Mouse (Mus musculus) kidney, embryonic 15.5 days (tissue): ENCODE measurements around the gene Fat4. TPM values are rescaled to one million over a fixed set of nuclear protein-coding genes. Genes with fewer than 3 reads are reported as not detected.

Experiments used
- ATAC-seq: fragments of 200-750 bp; cut with Nextera tagmentation; replicated peaks from 2 replicates; pipeline ENCODE4 v1.8.0; 2017; ENCODE audit warnings: moderate TSS enrichment; ENCODE audit not compliant: low FRiP score
- H3K27ac ChIP-seq: fragments of 300-500 bp; sonication (generic); 2 replicates; pipeline ENCODE4 v1.5.1; 2015; ENCODE audit warnings: mild to moderate bottlenecking, inconsistent platforms
- H3K27me3 ChIP-seq: fragments of 300-500 bp; sonication (generic); 2 replicates; pipeline ENCODE4 v1.6.1; 2015; ENCODE audit warnings: inconsistent platforms
- H3K36me3 ChIP-seq: fragments of 300-500 bp; sonication (generic); 2 replicates; pipeline ENCODE4 v1.6.1; 2015; ENCODE audit warnings: inconsistent platforms
- H3K4me1 ChIP-seq: fragments of 300-500 bp; sonication (generic); 2 replicates; pipeline ENCODE4 v1.6.1; 2015; ENCODE audit warnings: inconsistent platforms
- H3K4me2 ChIP-seq: fragments of 300-500 bp; sonication (generic); 2 replicates; pipeline ENCODE4 v1.6.1; 2015; ENCODE audit warnings: moderate library complexity, mild to moderate bottlenecking, inconsistent platforms
- H3K4me3 ChIP-seq: fragments of 300-500 bp; sonication (generic); replicated peaks from 2 replicates; pipeline ENCODE4 v1.5.1; 2015; ENCODE audit warnings: mild to moderate bottlenecking, inconsistent platforms
- H3K9ac ChIP-seq: fragments of 300-500 bp; sonication (generic); 2 replicates; pipeline ENCODE4 v1.6.1; 2015; ENCODE audit warnings: mild to moderate bottlenecking, inconsistent platforms
- H3K9me3 ChIP-seq: fragments of 300-500 bp; sonication (generic); replicated peaks from 2 replicates; pipeline ENCODE4 v1.6.1; 2016; ENCODE audit warnings: inconsistent platforms
- WGBS: fragments of 180-500 bp; shearing (Covaris S2); methylation state at CpG from one replicate; pipeline ENCODE4 v1.1.7; 2015; ENCODE audit warnings: mixed read lengths; 5-methylcytosine and 5-hydroxymethylcytosine counted together
- polyA plus RNA-seq: library from polyadenylated mRNA; unstranded; fragments of >200 nt; fragmentation: Nextera tagmentation; extraction: Ambion mirVana; gene quantifications from 2 replicates; pipeline ENCODE4 v1.2.1, GENCODE M21; 2015

Gene Fat4
- polyA plus RNA-seq = 6.9 and 8.2 TPM in 2 replicates

GRCm38 (mm10) chr3:38886890-38887355, at the start of gene Fat4:
Gene Fat4 (plus strand): TSS chr3:38886940.
- Histone ChIP-seq H3K9me3 (no peaks in the 10 kb centered on the region), H3K4me2 (peak within 1 kb of the TSS; percentile 96), H3K27me3 (no peaks in the 10 kb centered on the region), H3K36me3 (peaks cover 34% of the 10 kb centered on the region), H3K9ac (peak within 1 kb of the TSS; percentile 64), H3K4me3 (peak within 1 kb of the TSS; percentile 68), H3K4me1 (peaks cover 52% of the 10 kb centered on the region), H3K27ac (peak within 1 kb of the TSS; percentile 95)
- under 1% methylated on average over 29 of the region's 29 CpGs for WGBS
- no peak for ATAC-seq

- no peak for ATAC-seq
- no peaks in the 10 kb centered on the region for H3K36me3 ChIP-seq
- H3K9ac ChIP-seq = no peak overlapping the region
- WGBS = 84% methylated on average over 2 of the region's 2 CpGs
- no peaks in the 10 kb centered on the region for H3K4me1 ChIP-seq
- H3K27me3 ChIP-seq = no peaks in the 10 kb centered on the region
- 0 out of 2 replicates have a peak, but pooled peaks cover 4% of the 10 kb centered on the region for H3K9me3 ChIP-seq
- no peak overlapping the region for H3K4me2 ChIP-seq
- H3K27ac ChIP-seq = no peak overlapping the region
- H3K4me3 ChIP-seq = no peak overlapping the region
Measured at GRCm38 (mm10) chr3:38839438-38839837, 47.3 kb upstream of the Fat4 start.

GRCm38 (mm10) chr3:38843000-38843538, 43.7 kb upstream of the Fat4 start:
- Histone ChIP-seq H3K4me2 (no peak overlapping the region), H3K27ac (no peak overlapping the region), H3K9ac (no peak overlapping the region), H3K4me3 (no peak overlapping the region), H3K9me3 (0 out of 2 replicates have a peak, but pooled peaks cover 4% of the 10 kb centered on the region), H3K4me1 (no peaks in the 10 kb centered on the region), H3K36me3 (no peaks in the 10 kb centered on the region), H3K27me3 (no peaks in the 10 kb centered on the region)
- 72% methylated on average over 7 of the region's 7 CpGs for WGBS
- no peak for ATAC-seq

DNA sequence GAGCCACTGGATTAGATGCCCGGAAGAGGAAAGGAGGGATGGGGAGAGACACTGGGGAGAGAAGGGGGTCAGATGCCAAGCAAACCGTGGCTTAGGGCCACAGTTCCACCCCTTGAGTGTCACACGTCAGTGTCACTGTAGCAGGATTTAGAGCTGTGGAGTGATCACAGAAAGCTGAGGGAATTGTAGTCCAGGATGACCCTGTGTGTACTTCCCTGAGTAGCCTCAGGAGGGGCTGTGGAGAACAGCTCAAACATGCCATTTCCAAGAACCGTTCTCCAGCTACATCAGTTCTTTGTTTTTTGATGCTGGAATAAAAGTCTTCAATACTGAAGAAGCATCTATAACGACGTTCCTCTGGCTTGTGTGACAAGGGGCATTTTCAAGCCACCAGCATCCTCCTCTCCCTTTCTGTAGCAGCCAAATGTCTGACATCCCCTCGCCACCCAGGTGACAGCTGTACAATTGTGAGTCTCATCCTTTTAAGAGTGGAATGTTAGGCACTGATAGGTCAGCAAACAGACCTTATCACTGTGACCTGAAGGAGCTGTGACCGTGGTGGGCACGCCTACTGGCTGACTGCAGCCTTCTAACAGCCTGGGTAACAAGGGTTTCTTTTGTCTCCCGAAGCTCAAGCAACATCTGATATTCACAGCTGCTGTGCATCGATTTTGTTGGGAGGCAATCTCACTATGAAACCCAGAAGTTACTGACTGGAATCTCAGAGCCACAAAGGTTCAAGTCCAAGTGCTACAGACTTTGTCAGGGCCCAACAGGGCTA, 39.9 kb upstream of the Fat4 start:
- Histone ChIP-seq H3K9ac (no peak overlapping the region), H3K27ac (no peak overlapping the region), H3K4me2 (no peak overlapping the region), H3K36me3 (no peaks in the 10 kb centered on the region), H3K9me3 (0 out of 2 replicates have a peak, but pooled peaks cover 4% of the 10 kb centered on the region), H3K4me1 (0 out of 2 replicates have a peak, but pooled peaks cover 3% of the 10 kb centered on the region), H3K27me3 (no peaks in the 10 kb centered on the region), H3K4me3 (no peak overlapping the region)
- 43% methylated on average over 11 of the region's 11 CpGs for WGBS
- ATAC-seq = no peak

DNA sequence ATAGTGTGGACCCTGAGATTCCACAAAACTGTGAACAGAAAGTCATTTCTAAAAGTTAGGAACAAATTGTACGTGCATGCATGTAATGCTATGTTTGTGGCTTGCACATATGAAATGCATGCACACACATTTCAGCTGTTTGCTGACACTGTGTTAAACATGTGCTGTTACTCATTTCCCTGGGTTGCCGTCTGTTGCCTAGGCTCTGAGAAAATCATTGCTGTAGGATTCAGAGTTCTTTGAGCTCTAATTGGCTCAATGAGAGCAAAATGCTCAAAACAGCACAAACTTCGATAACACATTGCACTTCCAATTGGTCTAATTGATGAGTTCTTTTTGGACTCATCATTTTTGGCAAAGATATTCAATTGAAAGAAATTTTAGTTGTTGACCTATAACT, 37.7 kb upstream of the Fat4 start:
- Histone ChIP-seq H3K27me3 (no peaks in the 10 kb centered on the region), H3K4me2 (no peak overlapping the region), H3K36me3 (no peaks in the 10 kb centered on the region), H3K9me3 (no peaks in the 10 kb centered on the region), H3K9ac (no peak overlapping the region), H3K4me1 (0 out of 2 replicates have a peak, but pooled peaks cover 3% of the 10 kb centered on the region), H3K4me3 (no peak overlapping the region), H3K27ac (no peak overlapping the region)
- ATAC-seq = no peak
- WGBS = 79% methylated on average over 3 of the region's 3 CpGs

GRCm38 (mm10) chr3:38849536-38849935, 37.2 kb upstream of the Fat4 start:
- no peak for ATAC-seq
- H3K4me1 ChIP-seq = 0 out of 2 replicates have a peak, but pooled peaks cover 3% of the 10 kb centered on the region
- H3K9ac ChIP-seq = no peak overlapping the region
- no peaks in the 10 kb centered on the region for H3K9me3 ChIP-seq
- WGBS = 36% methylated on average over 6 of the region's 6 CpGs
- H3K4me2 ChIP-seq = no peak overlapping the region
- no peak overlapping the region for H3K27ac ChIP-seq
- H3K27me3 ChIP-seq = no peaks in the 10 kb centered on the region
- no peak overlapping the region for H3K4me3 ChIP-seq
- H3K36me3 ChIP-seq = no peaks in the 10 kb centered on the region

- WGBS = 33% methylated on average over 3 of the region's 3 CpGs
- Histone ChIP-seq H3K27me3 (no peaks in the 10 kb centered on the region), H3K4me3 (no peak overlapping the region), H3K9ac (no peak overlapping the region), H3K9me3 (no peaks in the 10 kb centered on the region), H3K27ac (no peak overlapping the region), H3K4me1 (0 out of 2 replicates have a peak, but pooled peaks cover 1% of the 10 kb centered on the region), H3K36me3 (no peaks in the 10 kb centered on the region), H3K4me2 (no peak overlapping the region)
- no peak for ATAC-seq
Measured at GRCm38 (mm10) chr3:38853650-38854049, 33.1 kb upstream of the Fat4 start.

- Histone ChIP-seq H3K9me3 (no peaks in the 10 kb centered on the region), H3K27ac (0 out of 2 replicates have a peak overlapping the region, but pooled peaks have one; percentile 37)
- WGBS = 41% methylated on average over 5 of the region's 5 CpGs
Measured at GRCm38 (mm10) chr3:38860683-38861082, 26.1 kb upstream of the Fat4 start.

DNA sequence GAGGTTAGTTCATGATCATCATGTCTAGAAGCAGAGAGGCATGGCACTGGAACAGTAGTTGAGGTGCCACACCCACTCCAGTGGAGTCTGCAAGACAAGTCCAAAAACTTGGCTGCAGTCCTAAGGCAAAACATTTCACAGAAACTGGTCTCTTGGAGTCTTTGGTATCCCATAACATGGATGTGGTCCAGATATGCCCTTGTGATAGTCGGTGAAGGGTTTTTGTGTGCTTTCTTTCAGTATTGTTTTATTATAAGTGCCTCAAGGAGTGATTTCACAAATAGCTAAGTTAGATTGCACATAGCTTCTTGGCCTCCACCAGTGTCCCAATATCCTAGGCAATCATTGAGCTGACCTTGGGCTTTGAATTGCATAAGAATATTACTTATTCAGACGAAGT, 15.4 kb upstream of the Fat4 start:
- Histone ChIP-seq H3K9ac (no peak overlapping the region), H3K4me2 (no peak overlapping the region), H3K4me3 (no peak overlapping the region), H3K36me3 (no peaks in the 10 kb centered on the region), H3K4me1 (no peaks in the 10 kb centered on the region), H3K27me3 (no peaks in the 10 kb centered on the region), H3K9me3 (no peaks in the 10 kb centered on the region), H3K27ac (no peak overlapping the region)
- ATAC-seq = no peak
- 88% methylated on average over 2 of the region's 2 CpGs for WGBS

More at GRCm38 (mm10) chr3:38860683-38861082, 26.1 kb upstream of the Fat4 start:
- Histone ChIP-seq H3K9ac (no peak overlapping the region), H3K27me3 (no peaks in the 10 kb centered on the region), H3K36me3 (no peaks in the 10 kb centered on the region), H3K4me1 (no peaks in the 10 kb centered on the region), H3K4me2 (no peak overlapping the region), H3K4me3 (no peak overlapping the region)
- ATAC-seq = no peak

- Histone ChIP-seq H3K27me3 (no peaks in the 10 kb centered on the region), H3K4me1 (no peaks in the 10 kb centered on the region), H3K4me3 (no peak overlapping the region), H3K27ac (no peak overlapping the region), H3K4me2 (no peak overlapping the region), H3K9ac (no peak overlapping the region), H3K36me3 (no peaks in the 10 kb centered on the region), H3K9me3 (no peaks in the 10 kb centered on the region)
- no peak for ATAC-seq
- 98% methylated on average over 2 of the region's 2 CpGs for WGBS
Measured at GRCm38 (mm10) chr3:38875872-38876271, 10.9 kb upstream of the Fat4 start.

DNA sequence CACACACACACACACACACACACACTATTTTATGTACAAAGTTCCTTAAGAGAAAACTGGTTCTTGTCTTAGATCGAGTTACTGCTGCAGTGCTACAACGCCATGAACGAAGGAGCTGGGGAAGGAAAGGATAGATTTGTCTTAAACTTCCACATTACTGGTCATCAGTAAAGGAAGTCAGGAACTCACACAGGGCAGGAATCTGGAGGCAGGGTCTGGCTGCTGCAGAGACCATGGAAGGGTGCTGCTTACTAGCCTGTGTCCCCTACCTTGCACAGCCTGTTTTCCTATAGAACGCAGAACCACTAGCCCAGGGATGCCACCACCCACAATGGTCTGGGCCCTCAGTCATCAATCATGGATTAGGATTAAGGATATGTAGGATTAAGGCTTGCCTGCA, 10.0 kb upstream of the Fat4 start:
- 92% methylated on average over 4 of the region's 4 CpGs for WGBS
- no peaks in the 10 kb centered on the region for H3K4me1 ChIP-seq
- no peak for ATAC-seq
- no peaks in the 10 kb centered on the region for H3K27me3 ChIP-seq
- H3K4me3 ChIP-seq = no peak overlapping the region
- H3K9me3 ChIP-seq = no peaks in the 10 kb centered on the region
- H3K27ac ChIP-seq = no peak overlapping the region
- no peak overlapping the region for H3K9ac ChIP-seq
- no peak overlapping the region for H3K4me2 ChIP-seq
- no peaks in the 10 kb centered on the region for H3K36me3 ChIP-seq

- Histone ChIP-seq H3K4me1 (peaks cover 18% of the 10 kb centered on the region), H3K27ac (no peak overlapping the region), H3K27me3 (no peaks in the 10 kb centered on the region), H3K36me3 (no peaks in the 10 kb centered on the region), H3K9me3 (no peaks in the 10 kb centered on the region), H3K4me2 (no peak overlapping the region), H3K9ac (no peak overlapping the region), H3K4me3 (no peak overlapping the region)
- ATAC-seq = no peak
- 64% methylated on average over 6 of the region's 6 CpGs for WGBS
Measured at GRCm38 (mm10) chr3:38882778-38883177, 4.0 kb upstream of the Fat4 start.
